Mouse (Mus musculus) embryo, embryonic 11 days (tissue): ENCODE results near the gene Sbpl.

Experiments
- DNase-seq: peaks from one replicate; pipeline ENCODE4 v3.0.0-alpha.2; 2015

Gene Sbpl

GRCm38 (mm10) chr17:23955174-23955573 is at the start of gene Sbpl:
Gene Sbpl, minus strand, starts transcription at chr17:23955274.
- no peak for DNase-seq

- no peak for DNase-seq
Measured at GRCm38 (mm10) chr17:24004071-24004665, 49.1 kb upstream of the Sbpl start.

- no peak for DNase-seq
Measured at GRCm38 (mm10) chr17:24000404-24000803, 45.3 kb upstream of the Sbpl start.

DNA sequence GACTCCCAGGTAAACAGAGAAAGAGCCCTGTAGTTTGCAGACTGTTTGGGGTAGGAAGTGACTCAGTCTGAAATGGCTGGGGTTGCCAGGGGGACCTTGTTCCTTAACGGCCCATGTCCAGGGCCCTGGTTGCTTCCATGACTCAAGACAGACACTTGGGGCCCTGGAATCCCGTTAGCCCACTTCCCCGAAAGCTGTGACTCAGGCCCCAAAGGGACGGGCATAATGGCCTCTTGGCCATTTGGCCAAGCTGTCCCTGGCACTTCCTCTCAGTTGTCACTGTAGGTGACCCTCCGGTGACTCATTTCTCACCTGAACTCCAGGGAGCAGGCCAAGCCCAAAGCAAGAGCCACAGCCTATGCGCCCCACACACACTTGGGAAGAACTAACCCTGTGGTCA is 43.3 kb upstream of the Sbpl start:
- no peak for DNase-seq

GRCm38 (mm10) chr17:23997901-23998300 is 42.8 kb upstream of the Sbpl start, which contains the start of gene Prss22:
Gene Prss22, minus strand, starts transcription at chr17:23998100.
- no peak for DNase-seq

DNA sequence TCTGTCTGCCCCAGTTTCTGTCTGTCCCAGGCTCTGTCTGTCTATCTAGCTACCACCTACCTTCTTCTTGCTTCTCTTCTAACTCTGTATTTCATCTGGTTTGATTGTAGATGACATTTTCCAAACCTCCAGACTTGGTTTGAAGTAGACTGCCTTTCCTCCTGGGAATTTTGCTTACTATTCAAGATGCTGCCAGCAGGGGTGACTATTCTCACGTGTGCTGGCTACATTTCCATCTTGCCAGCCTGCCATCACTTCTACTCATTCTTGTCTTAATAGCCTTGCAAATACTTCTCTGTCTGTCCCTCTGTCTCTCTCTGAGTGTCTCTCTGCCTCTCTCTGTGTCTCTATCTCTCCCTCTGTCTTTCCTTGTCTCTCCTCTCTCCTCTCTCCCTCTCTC is 40.3 kb upstream of the Sbpl start:
- no peak for DNase-seq

DNA sequence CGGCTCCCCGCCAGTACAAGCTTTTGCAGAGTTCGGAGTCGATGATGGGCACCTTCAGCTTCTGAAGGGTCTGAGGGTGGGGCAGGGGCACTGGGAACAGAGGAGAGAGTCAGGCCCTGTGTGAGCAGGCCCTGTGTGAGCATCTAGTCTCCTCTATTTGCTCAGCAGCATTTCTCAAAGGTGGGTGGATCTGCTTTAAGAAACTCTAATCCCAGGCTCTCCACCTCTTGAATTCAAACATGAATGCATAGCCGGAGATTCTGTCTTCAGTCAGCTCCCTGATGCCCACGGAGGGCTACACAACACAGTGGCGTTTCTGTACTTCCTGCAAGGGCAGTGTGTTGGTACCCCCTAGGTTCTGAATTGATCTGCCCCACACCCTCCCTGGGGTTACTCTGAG is 39.6 kb upstream of the Sbpl start:
- no peak for DNase-seq

GRCm38 (mm10) chr17:23993559-23994428 is 38.7 kb upstream of the Sbpl start:
- DNase-seq = peak; percentile 93

- no peak for DNase-seq
Measured at GRCm38 (mm10) chr17:23992789-23993553, 37.9 kb upstream of the Sbpl start.

- no peak for DNase-seq
Measured at GRCm38 (mm10) chr17:23989802-23990201, 34.7 kb upstream of the Sbpl start.

- no peak for DNase-seq
Measured at GRCm38 (mm10) chr17:23984989-23985388, 29.9 kb upstream of the Sbpl start.

DNA sequence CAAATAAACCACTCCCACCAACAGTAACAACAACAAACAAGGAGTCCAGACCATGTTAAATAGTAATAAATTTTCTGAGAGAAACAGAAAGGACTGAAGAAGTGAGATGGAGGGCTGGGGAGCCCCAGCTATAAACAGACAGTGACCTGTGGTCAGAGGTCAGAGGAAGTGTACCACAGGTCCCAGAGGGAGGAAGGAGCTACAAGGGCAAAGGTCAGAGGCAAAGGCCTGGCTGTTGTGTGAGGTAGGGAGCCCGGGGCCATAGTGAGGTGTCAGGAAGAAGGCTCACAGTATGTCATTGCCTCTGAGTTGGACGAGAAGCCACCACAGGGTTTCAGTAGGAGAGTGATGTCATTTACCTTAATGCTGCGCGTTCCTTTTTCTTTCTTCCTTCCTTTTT is 27.8 kb upstream of the Sbpl start:
- DNase-seq = peak; percentile 14

- DNase-seq = no peak
Measured at GRCm38 (mm10) chr17:23980297-23980909, 25.3 kb upstream of the Sbpl start, which contains the start of gene Prss30. Gene Prss30, minus strand, starts transcription at chr17:23980566.

- no peak for DNase-seq
Measured at GRCm38 (mm10) chr17:23979471-23979870, 24.4 kb upstream of the Sbpl start.

GRCm38 (mm10) chr17:23976665-23977064 is 21.6 kb upstream of the Sbpl start:
- no peak for DNase-seq

GRCm38 (mm10) chr17:23971315-23971714 is 16.2 kb upstream of the Sbpl start:
- no peak for DNase-seq

DNA sequence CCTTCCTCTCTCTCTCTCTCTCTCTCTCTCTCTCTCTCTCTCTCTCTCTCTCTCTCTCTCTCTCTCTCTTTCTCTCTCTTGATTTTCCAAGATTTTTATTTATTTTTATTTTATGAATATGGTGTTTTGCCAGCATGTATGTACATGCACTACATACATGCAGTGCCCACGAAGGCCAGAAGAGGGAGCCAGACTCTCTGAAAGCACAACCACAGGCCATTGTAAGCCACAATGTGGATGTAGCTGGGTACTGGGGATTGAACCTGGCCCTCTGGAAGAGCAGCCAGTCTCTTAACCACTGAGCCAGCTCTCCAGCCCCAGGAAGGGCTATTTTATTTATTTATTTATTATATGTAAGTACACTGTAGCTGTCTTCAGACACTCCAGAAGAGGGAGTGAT is 14.2 kb upstream of the Sbpl start:
- DNase-seq = peak; percentile 73

DNA sequence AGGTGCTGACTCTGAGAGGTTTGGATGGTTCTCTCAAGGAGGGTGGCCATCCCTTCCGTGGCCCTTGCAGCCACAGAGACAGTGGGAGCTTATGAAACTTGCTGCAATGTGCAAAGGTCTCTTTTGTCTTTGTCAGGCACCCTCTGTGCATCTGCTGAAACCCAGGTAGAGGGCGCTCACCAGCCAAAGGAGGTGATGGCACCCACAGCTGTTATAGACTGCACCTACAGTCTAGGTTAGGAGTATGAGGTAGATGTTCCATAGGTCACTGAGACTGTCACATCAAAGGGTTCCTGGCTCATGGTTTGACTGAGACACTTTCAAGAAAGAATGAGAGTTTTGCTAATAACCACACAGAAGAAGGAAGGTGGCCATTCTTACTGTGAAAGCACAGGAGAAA is 13.7 kb upstream of the Sbpl start:
- no peak for DNase-seq

- DNase-seq = no peak
Measured at GRCm38 (mm10) chr17:23966658-23967401, 11.8 kb upstream of the Sbpl start.

DNA sequence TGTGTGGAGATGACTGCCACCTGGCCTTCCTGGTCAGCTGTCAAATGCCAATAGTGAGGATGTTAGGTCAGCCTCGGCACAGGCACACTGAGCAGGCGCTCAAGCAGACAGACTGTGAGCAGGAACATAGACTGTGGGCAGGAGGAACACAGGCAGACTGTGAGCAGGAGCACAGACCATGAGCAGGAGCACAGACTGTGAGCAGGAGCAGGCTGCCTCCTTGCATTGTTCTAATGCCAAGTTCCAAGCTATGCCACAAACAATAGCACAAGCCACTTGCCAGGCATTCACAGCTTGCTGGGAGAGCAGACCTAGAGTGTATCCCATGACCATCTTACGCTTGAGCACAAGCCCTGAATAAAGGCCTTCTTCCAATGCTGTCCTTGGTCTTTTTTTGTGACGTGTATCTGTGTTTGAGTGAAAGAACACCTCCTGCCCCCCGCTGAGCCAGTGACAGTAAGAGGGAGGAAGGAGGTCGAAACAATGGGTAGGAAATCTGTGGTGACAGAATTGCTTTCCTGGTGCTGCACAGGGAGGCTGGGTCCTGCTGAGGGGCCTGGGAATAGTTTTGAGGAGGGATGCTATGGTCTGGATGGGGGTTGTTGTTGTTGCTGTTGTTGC is 10.8 kb upstream of the Sbpl start:
- DNase-seq = no peak

DNA sequence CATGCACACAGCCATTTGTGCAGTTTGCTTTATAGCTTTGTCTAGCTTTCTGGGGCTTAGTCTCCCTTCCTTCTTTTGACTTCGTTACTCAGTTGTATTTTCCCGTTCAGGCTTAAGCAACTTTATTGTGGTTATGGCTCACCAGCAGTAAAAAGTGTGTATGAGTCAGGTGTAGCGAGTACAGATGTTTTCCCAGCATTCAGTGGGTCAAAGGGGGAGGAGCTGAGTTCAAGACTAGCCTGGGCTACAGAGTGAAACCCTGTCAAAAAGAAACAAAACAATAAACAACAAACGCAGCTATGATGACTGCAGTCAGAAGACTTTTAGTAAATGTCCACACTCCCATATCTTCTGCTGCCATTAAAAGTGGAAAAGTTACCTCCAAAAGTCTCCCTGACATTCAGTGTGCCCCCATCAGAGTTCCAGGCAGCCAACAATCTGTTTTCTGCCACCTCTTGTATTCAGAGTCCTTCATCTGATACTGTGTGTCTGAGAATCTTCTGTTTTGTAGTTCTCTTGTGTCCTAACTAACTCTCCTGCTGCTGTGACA is 6.6 kb upstream of the Sbpl start:
- no peak for DNase-seq
